Mouse (Mus musculus): ENCODE data around the gene Apbb2. TPM values are rescaled to one million over a fixed set of nuclear protein-coding genes. Genes with fewer than 3 reads are reported as not detected.
A peak's percentile ranks its signal among the peaks of the same experiment; 100 is the strongest.

Gene Apbb2
- polyA plus RNA-seq, 1 experiment from 2014 or later = 29.3 TPM

- no peaks in the 10 kb centered on the region for H3K9me3 ChIP-seq
- no peak for ATAC-seq (ENCODE audit: extremely low read depth, insufficient number of reproducible peaks, low FRiP score, low TSS enrichment)
- no peaks in the 10 kb centered on the region for H3K27me3 ChIP-seq (replicated peaks)
- peak overlapping the region; percentile 24 for H3K4me3 ChIP-seq
- 36% methylated on average over 14 of the region's 14 CpGs for WGBS
- no peaks in the 10 kb centered on the region for H3K36me3 ChIP-seq
- H3K9ac ChIP-seq = no peak overlapping the region
- peak overlapping the region; percentile 56 for H3K4me2 ChIP-seq
- H3K4me1 ChIP-seq = peaks cover 13% of the 10 kb centered on the region
- no peak overlapping the region for H3K27ac ChIP-seq (replicated peaks)
Observed at GRCm38 (mm10) chr5:66518411-66519006, 100.1 kb downstream of the Apbb2 start.

GRCm38 (mm10) chr5:66517503-66517902 lies 101.1 kb downstream of the Apbb2 start:
- Histone ChIP-seq H3K4me1 (peaks cover 10% of the 10 kb centered on the region), H3K36me3 (no peaks in the 10 kb centered on the region), H3K9ac (no peak overlapping the region), H3K27ac (replicated peaks) (no peak overlapping the region), H3K27me3 (replicated peaks) (no peaks in the 10 kb centered on the region), H3K4me2 (no peak overlapping the region), H3K4me3 (no peak overlapping the region), H3K9me3 (no peaks in the 10 kb centered on the region)
- 76% methylated on average over 6 of the region's 6 CpGs for WGBS
- ATAC-seq (ENCODE audit: extremely low read depth, insufficient number of reproducible peaks, low FRiP score, low TSS enrichment) = no peak

- Histone ChIP-seq H3K4me3 (no peak overlapping the region), H3K27ac (replicated peaks) (no peak overlapping the region), H3K36me3 (no peaks in the 10 kb centered on the region), H3K4me1 (peaks cover 10% of the 10 kb centered on the region), H3K9me3 (no peaks in the 10 kb centered on the region), H3K4me2 (no peak overlapping the region), H3K27me3 (replicated peaks) (no peaks in the 10 kb centered on the region), H3K9ac (no peak overlapping the region)
- no peak for ATAC-seq (ENCODE audit: extremely low read depth, insufficient number of reproducible peaks, low FRiP score, low TSS enrichment)
- 82% methylated on average over 8 of the region's 8 CpGs for WGBS
Observed at GRCm38 (mm10) chr5:66516311-66516710, 102.3 kb downstream of the Apbb2 start.

- H3K36me3 ChIP-seq = no peaks in the 10 kb centered on the region
- 75% methylated on average over 10 of the region's 10 CpGs for WGBS
- H3K4me3 ChIP-seq = no peak overlapping the region
- no peak overlapping the region for H3K9ac ChIP-seq
- H3K27ac ChIP-seq (replicated peaks) = no peak overlapping the region
- H3K27me3 ChIP-seq (replicated peaks) = no peaks in the 10 kb centered on the region
- no peaks in the 10 kb centered on the region for H3K9me3 ChIP-seq
- peaks cover 10% of the 10 kb centered on the region for H3K4me1 ChIP-seq
- no peak overlapping the region for H3K4me2 ChIP-seq
- no peak for ATAC-seq (ENCODE audit: extremely low read depth, insufficient number of reproducible peaks, low FRiP score, low TSS enrichment)
Observed at GRCm38 (mm10) chr5:66515271-66515670, 103.3 kb downstream of the Apbb2 start.

- Histone ChIP-seq H3K4me1 (peaks cover 10% of the 10 kb centered on the region), H3K9me3 (no peaks in the 10 kb centered on the region), H3K36me3 (no peaks in the 10 kb centered on the region), H3K9ac (no peak overlapping the region), H3K4me3 (no peak overlapping the region), H3K27ac (replicated peaks) (no peak overlapping the region), H3K4me2 (no peak overlapping the region), H3K27me3 (replicated peaks) (no peaks in the 10 kb centered on the region)
- ATAC-seq (ENCODE audit: extremely low read depth, insufficient number of reproducible peaks, low FRiP score, low TSS enrichment) = no peak
- WGBS = 94% methylated on average over 6 of the region's 6 CpGs
Observed at GRCm38 (mm10) chr5:66514659-66515058, 103.9 kb downstream of the Apbb2 start.

GRCm38 (mm10) chr5:66513412-66513811 lies 105.2 kb downstream of the Apbb2 start:
- Histone ChIP-seq H3K27ac (replicated peaks) (no peak overlapping the region), H3K9ac (no peak overlapping the region), H3K4me2 (no peak overlapping the region), H3K36me3 (no peaks in the 10 kb centered on the region), H3K4me1 (peaks cover 7% of the 10 kb centered on the region), H3K27me3 (replicated peaks) (no peaks in the 10 kb centered on the region), H3K9me3 (no peaks in the 10 kb centered on the region), H3K4me3 (no peak overlapping the region)
- ATAC-seq (ENCODE audit: extremely low read depth, insufficient number of reproducible peaks, low FRiP score, low TSS enrichment) = no peak

- Histone ChIP-seq H3K9me3 (no peaks in the 10 kb centered on the region), H3K4me3 (no peak overlapping the region), H3K27me3 (replicated peaks) (no peaks in the 10 kb centered on the region), H3K9ac (no peak overlapping the region), H3K4me1 (peaks cover 1% of the 10 kb centered on the region; the same call in 1 of the 2 replicates), H3K27ac (replicated peaks) (no peak overlapping the region), H3K4me2 (no peak overlapping the region), H3K36me3 (no peaks in the 10 kb centered on the region)
- WGBS = 86% methylated on average over 7 of the region's 7 CpGs
- no peak for ATAC-seq (ENCODE audit: extremely low read depth, insufficient number of reproducible peaks, low FRiP score, low TSS enrichment)
Observed at GRCm38 (mm10) chr5:66512519-66512918, 106.1 kb downstream of the Apbb2 start.

- H3K4me1 ChIP-seq = no peaks in the 10 kb centered on the region
- H3K9me3 ChIP-seq = no peaks in the 10 kb centered on the region
- H3K4me3 ChIP-seq = no peak overlapping the region
- 45% methylated on average over 7 of the region's 7 CpGs for WGBS
- ATAC-seq (ENCODE audit: extremely low read depth, insufficient number of reproducible peaks, low FRiP score, low TSS enrichment) = no peak
- peak overlapping the region; percentile 20; the same call in 1 of the 2 replicates for H3K27ac ChIP-seq (replicated peaks)
- H3K27me3 ChIP-seq (replicated peaks) = no peaks in the 10 kb centered on the region
- no peak overlapping the region for H3K9ac ChIP-seq
- no peaks in the 10 kb centered on the region for H3K36me3 ChIP-seq
- no peak overlapping the region for H3K4me2 ChIP-seq
Observed at GRCm38 (mm10) chr5:66510716-66511115, 107.9 kb downstream of the Apbb2 start.

GRCm38 (mm10) chr5:66509151-66509550 lies 109.4 kb downstream of the Apbb2 start:
- Histone ChIP-seq H3K27ac (replicated peaks) (no peak overlapping the region), H3K4me1 (peaks cover 13% of the 10 kb centered on the region), H3K36me3 (no peaks in the 10 kb centered on the region), H3K27me3 (replicated peaks) (no peaks in the 10 kb centered on the region), H3K9me3 (no peaks in the 10 kb centered on the region), H3K9ac (no peak overlapping the region), H3K4me2 (no peak overlapping the region), H3K4me3 (no peak overlapping the region)
- 58% methylated on average over 5 of the region's 5 CpGs for WGBS
- no peak for ATAC-seq (ENCODE audit: extremely low read depth, insufficient number of reproducible peaks, low FRiP score, low TSS enrichment)

- Histone ChIP-seq H3K4me3 (no peak overlapping the region), H3K9me3 (0 out of 2 replicates have a peak, but pooled peaks cover under 1% of the 10 kb centered on the region), H3K9ac (no peak overlapping the region), H3K27me3 (replicated peaks) (no peaks in the 10 kb centered on the region), H3K4me2 (no peak overlapping the region), H3K4me1 (peaks cover 25% of the 10 kb centered on the region), H3K36me3 (no peaks in the 10 kb centered on the region), H3K27ac (replicated peaks) (no peak overlapping the region)
- 76% methylated on average over 3 of the region's 3 CpGs for WGBS
- no peak for ATAC-seq (ENCODE audit: extremely low read depth, insufficient number of reproducible peaks, low FRiP score, low TSS enrichment)
Observed at GRCm38 (mm10) chr5:66505578-66505977, 113.0 kb downstream of the Apbb2 start.

GRCm38 (mm10) chr5:66505071-66505470 lies 113.5 kb downstream of the Apbb2 start:
- Histone ChIP-seq H3K36me3 (0 out of 2 replicates have a peak, but pooled peaks cover 3% of the 10 kb centered on the region), H3K9me3 (0 out of 2 replicates have a peak, but pooled peaks cover 6% of the 10 kb centered on the region), H3K27ac (replicated peaks) (no peak overlapping the region), H3K4me3 (no peak overlapping the region), H3K4me2 (no peak overlapping the region), H3K9ac (no peak overlapping the region), H3K27me3 (replicated peaks) (no peaks in the 10 kb centered on the region), H3K4me1 (peaks cover 25% of the 10 kb centered on the region)
- no peak for ATAC-seq (ENCODE audit: extremely low read depth, insufficient number of reproducible peaks, low FRiP score, low TSS enrichment)
- WGBS = 63% methylated on average over 1 of the region's 1 CpGs

GRCm38 (mm10) chr5:66504434-66504747 lies 114.2 kb downstream of the Apbb2 start:
- Histone ChIP-seq H3K4me1 (peaks cover 25% of the 10 kb centered on the region), H3K9me3 (0 out of 2 replicates have a peak, but pooled peaks cover 6% of the 10 kb centered on the region), H3K4me2 (peak overlapping the region; percentile 45), H3K27me3 (replicated peaks) (no peaks in the 10 kb centered on the region), H3K4me3 (no peak overlapping the region), H3K27ac (replicated peaks) (peak overlapping the region; percentile 60), H3K9ac (peak overlapping the region; percentile 4), H3K36me3 (0 out of 2 replicates have a peak, but pooled peaks cover 3% of the 10 kb centered on the region)
- ATAC-seq (ENCODE audit: extremely low read depth, insufficient number of reproducible peaks, low FRiP score, low TSS enrichment) = no peak
- WGBS = 21% methylated on average over 6 of the region's 6 CpGs
